Mouse (Mus musculus) erythroblast, embryonic 14.5 days (primary cell): ENCODE results near the gene Fam187b.

Experiments
- GATA1 ChIP-seq: IDR thresholded peaks from 2 replicates; pipeline ENCODE4 v1.6.1; 2012; ENCODE audit warnings: low read length, inconsistent platforms, mixed read lengths
- TAL1 ChIP-seq: IDR thresholded peaks from 3 replicates; pipeline ENCODE4 v1.6.1; 2012; ENCODE audit warnings: low read length, inconsistent platforms, mixed read lengths

DNA sequence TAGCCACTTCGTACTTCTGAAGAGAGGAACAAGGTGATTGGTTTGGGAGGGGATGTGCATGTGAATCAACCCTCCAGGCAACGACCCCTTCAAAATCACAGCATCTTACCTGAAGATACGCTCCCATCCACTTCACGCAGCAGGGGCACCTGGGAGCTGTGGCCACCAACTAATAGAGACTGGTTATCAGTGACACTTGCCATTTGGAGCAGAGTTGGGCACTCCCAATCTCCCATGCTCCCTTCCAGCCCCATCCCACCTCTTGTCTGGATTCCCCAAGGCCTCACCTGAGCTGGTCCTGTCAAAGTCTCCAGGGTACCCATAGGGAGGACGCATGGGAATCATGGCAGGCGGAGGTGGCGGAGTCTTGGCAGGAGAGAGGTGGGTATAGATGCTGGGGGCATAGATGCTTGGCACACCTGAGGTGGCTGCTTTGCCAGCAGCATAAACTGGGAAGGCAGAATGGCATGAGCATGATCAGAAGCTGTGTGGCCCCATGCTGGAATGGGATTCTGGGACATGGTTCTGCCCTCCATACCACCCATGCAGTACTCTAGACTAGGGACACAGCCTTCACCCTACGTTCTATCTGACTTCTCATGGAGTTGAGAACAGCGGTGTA, 14.6 kb upstream of the Fam187b start:
- TF ChIP-seq GATA1 = no peak
- TF ChIP-seq TAL1 = no peak
